Mouse (Mus musculus): ENCODE measurements around the gene Enpp1. TPM values are rescaled to one million over a fixed set of nuclear protein-coding genes. Genes with fewer than 3 reads are reported as not detected.
A peak's percentile ranks its signal among the peaks of the same experiment; 100 is the strongest.

Enpp1 gene
- polyA plus RNA-seq, 1 experiment from 2014 or later = 1.9 TPM

GRCm38 (mm10) chr10:24609766-24610165 lies 102.2 kb downstream of the Enpp1 start:
- WGBS = 87% methylated on average over 9 of the region's 9 CpGs

DNA sequence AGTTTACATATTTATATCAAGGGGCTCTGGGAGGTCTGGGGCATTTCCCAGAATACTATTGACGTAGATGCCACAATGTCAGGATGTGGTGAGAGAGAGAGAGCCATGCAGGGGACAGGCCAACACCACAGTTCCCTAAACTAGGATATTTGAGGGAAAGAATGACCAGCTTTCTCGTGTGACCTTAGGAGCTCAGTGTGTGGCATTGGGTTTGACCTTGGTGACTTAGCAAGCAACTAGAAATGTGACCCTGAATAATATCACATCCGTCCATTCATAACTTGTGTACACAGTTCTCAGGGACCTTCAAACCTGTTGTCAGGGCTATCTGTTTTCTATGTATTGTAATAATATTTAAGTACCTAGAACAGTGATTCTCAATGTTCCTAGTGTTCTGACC lies 102.8 kb downstream of the Enpp1 start:
- no peak for ATAC-seq (ENCODE audit: insufficient number of reproducible peaks, insufficient read depth, low FRiP score, low TSS enrichment)
- no peaks in the 10 kb centered on the region for H3K36me3 ChIP-seq
- no peaks in the 10 kb centered on the region for H3K4me1 ChIP-seq
- H3K9ac ChIP-seq = no peak overlapping the region
- H3K9me3 ChIP-seq = no peaks in the 10 kb centered on the region
- H3K27ac ChIP-seq = no peak overlapping the region
- H3K27me3 ChIP-seq = no peaks in the 10 kb centered on the region
- WGBS = 87% methylated on average over 3 of the region's 3 CpGs
- H3K4me2 ChIP-seq (replicated peaks) = no peak overlapping the region
- H3K4me3 ChIP-seq = no peak overlapping the region

More at GRCm38 (mm10) chr10:24609766-24610165, 102.2 kb downstream of the Enpp1 start:
- ATAC-seq (ENCODE audit: insufficient number of reproducible peaks, insufficient read depth, low FRiP score, low TSS enrichment) = no peak
- no peak overlapping the region for H3K4me2 ChIP-seq (replicated peaks)
- H3K27me3 ChIP-seq = no peaks in the 10 kb centered on the region
- H3K4me1 ChIP-seq = no peaks in the 10 kb centered on the region
- no peaks in the 10 kb centered on the region for H3K36me3 ChIP-seq
- H3K27ac ChIP-seq = no peak overlapping the region
- H3K9me3 ChIP-seq = no peaks in the 10 kb centered on the region
- H3K4me3 ChIP-seq = no peak overlapping the region
- H3K9ac ChIP-seq = no peak overlapping the region

DNA sequence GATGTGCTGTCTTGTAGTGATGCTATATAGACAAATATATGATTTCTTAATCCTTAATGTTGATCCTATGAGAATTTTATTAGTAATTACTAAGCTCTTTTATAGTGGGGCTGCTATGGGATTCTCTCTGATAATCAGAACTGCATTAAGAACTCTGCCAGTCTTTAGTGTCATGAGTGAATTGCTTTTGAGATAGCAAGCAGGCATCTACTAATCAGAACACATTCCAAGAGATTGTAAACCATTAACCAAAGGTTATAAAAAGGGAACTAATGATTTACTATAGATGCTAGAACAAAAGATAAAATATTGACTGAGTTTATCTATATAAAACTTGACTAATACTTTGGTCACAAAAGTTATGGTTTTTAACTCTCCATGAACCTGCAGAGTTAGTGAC lies 108.2 kb downstream of the Enpp1 start:
- no peaks in the 10 kb centered on the region for H3K9me3 ChIP-seq
- H3K4me2 ChIP-seq (replicated peaks) = no peak overlapping the region
- H3K27me3 ChIP-seq = no peaks in the 10 kb centered on the region
- H3K4me1 ChIP-seq = no peaks in the 10 kb centered on the region
- no peak overlapping the region for H3K4me3 ChIP-seq
- H3K27ac ChIP-seq = no peak overlapping the region
- no peak overlapping the region for H3K9ac ChIP-seq
- ATAC-seq (ENCODE audit: insufficient number of reproducible peaks, insufficient read depth, low FRiP score, low TSS enrichment) = no peak
- H3K36me3 ChIP-seq = no peaks in the 10 kb centered on the region

DNA sequence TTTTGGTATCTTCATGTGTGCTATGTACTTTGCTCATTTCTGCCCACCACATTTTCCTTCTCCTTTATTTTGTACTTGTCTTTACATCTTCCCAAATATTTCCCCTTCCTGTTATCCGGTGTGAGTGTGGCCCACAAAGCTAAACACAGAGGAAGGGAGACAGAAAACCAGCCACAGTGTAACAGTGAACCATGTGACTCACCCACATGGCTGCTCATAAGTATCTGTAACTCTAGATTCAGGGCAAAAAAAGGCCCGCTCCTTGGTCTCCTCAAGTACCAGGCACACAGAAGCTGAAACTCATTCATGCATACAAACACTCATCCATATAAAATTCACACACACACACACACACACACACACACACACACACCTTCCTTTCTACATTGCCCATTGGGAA lies 108.9 kb downstream of the Enpp1 start:
- no peaks in the 10 kb centered on the region for H3K4me1 ChIP-seq
- no peaks in the 10 kb centered on the region for H3K36me3 ChIP-seq
- no peak overlapping the region for H3K9ac ChIP-seq
- 67% methylated on average over 2 of the region's 2 CpGs for WGBS
- no peak overlapping the region for H3K4me3 ChIP-seq
- no peak overlapping the region for H3K27ac ChIP-seq
- H3K4me2 ChIP-seq (replicated peaks) = no peak overlapping the region
- H3K9me3 ChIP-seq = no peaks in the 10 kb centered on the region
- ATAC-seq (ENCODE audit: insufficient number of reproducible peaks, insufficient read depth, low FRiP score, low TSS enrichment) = no peak
- no peaks in the 10 kb centered on the region for H3K27me3 ChIP-seq

GRCm38 (mm10) chr10:24599802-24600201 lies 112.2 kb downstream of the Enpp1 start:
- Histone ChIP-seq H3K36me3 (no peaks in the 10 kb centered on the region), H3K27me3 (no peaks in the 10 kb centered on the region), H3K4me1 (peaks cover 20% of the 10 kb centered on the region; the same call in 1 of the 2 replicates), H3K4me3 (no peak overlapping the region), H3K27ac (no peak overlapping the region), H3K9me3 (no peaks in the 10 kb centered on the region), H3K9ac (no peak overlapping the region), H3K4me2 (replicated peaks) (no peak overlapping the region)
- 82% methylated on average over 5 of the region's 5 CpGs for WGBS
- no peak for ATAC-seq (ENCODE audit: insufficient number of reproducible peaks, insufficient read depth, low FRiP score, low TSS enrichment)

GRCm38 (mm10) chr10:24598693-24599092 lies 113.3 kb downstream of the Enpp1 start:
- Histone ChIP-seq H3K27ac (no peak overlapping the region), H3K36me3 (no peaks in the 10 kb centered on the region), H3K27me3 (no peaks in the 10 kb centered on the region), H3K4me1 (peaks cover 25% of the 10 kb centered on the region), H3K9ac (no peak overlapping the region), H3K4me3 (no peak overlapping the region), H3K4me2 (replicated peaks) (no peak overlapping the region), H3K9me3 (no peaks in the 10 kb centered on the region)
- 92% methylated on average over 6 of the region's 6 CpGs for WGBS
- no peak for ATAC-seq (ENCODE audit: insufficient number of reproducible peaks, insufficient read depth, low FRiP score, low TSS enrichment)

DNA sequence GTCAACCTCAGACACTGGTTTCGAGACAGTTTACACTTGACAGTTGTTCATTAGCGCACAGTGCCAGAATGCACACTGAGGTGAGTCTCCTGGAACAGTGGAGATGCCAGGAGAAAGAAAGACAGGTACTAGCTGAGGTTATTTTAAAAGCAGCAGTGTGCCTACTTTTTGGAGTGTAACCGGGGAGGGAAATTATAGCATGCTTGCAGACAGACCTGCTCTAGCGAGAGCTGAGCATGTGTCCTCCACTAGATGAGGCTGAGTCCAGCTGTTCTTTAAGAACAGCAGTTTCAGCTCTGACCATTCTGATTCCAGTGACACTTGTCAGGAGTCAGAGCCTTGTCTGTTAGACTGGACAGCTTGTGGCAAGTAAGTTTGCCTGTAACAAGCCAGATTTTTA lies 114.2 kb downstream of the Enpp1 start:
- H3K4me3 ChIP-seq = no peak overlapping the region
- 79% methylated on average over 4 of the region's 4 CpGs for whole genome bisulfite sequencing
- H3K27me3 ChIP-seq = no peaks in the 10 kb centered on the region
- no peaks in the 10 kb centered on the region for H3K36me3 ChIP-seq
- peak overlapping the region; percentile 72; the same call in 1 of the 2 replicates for H3K4me2 ChIP-seq (replicated peaks)
- H3K27ac ChIP-seq = no peak overlapping the region
- H3K9me3 ChIP-seq = no peaks in the 10 kb centered on the region
- H3K9ac ChIP-seq = no peak overlapping the region
- no peak for ATAC-seq (ENCODE audit: insufficient number of reproducible peaks, insufficient read depth, low FRiP score, low TSS enrichment)
- peaks cover 31% of the 10 kb centered on the region for H3K4me1 ChIP-seq

- Histone ChIP-seq H3K36me3 (no peaks in the 10 kb centered on the region), H3K9me3 (no peaks in the 10 kb centered on the region), H3K4me3 (peak overlapping the region; percentile 61), H3K4me1 (peaks cover 31% of the 10 kb centered on the region), H3K27me3 (no peaks in the 10 kb centered on the region), H3K4me2 (replicated peaks) (peak overlapping the region; percentile 72), H3K27ac (0 out of 2 replicates have a peak overlapping the region, but pooled peaks have one; percentile 60), H3K9ac (no peak overlapping the region)
- WGBS = 47% methylated on average over 7 of the region's 7 CpGs
- ATAC-seq (ENCODE audit: insufficient number of reproducible peaks, insufficient read depth, low FRiP score, low TSS enrichment) = no peak
Observed at GRCm38 (mm10) chr10:24596869-24597339, 115.1 kb downstream of the Enpp1 start.

DNA sequence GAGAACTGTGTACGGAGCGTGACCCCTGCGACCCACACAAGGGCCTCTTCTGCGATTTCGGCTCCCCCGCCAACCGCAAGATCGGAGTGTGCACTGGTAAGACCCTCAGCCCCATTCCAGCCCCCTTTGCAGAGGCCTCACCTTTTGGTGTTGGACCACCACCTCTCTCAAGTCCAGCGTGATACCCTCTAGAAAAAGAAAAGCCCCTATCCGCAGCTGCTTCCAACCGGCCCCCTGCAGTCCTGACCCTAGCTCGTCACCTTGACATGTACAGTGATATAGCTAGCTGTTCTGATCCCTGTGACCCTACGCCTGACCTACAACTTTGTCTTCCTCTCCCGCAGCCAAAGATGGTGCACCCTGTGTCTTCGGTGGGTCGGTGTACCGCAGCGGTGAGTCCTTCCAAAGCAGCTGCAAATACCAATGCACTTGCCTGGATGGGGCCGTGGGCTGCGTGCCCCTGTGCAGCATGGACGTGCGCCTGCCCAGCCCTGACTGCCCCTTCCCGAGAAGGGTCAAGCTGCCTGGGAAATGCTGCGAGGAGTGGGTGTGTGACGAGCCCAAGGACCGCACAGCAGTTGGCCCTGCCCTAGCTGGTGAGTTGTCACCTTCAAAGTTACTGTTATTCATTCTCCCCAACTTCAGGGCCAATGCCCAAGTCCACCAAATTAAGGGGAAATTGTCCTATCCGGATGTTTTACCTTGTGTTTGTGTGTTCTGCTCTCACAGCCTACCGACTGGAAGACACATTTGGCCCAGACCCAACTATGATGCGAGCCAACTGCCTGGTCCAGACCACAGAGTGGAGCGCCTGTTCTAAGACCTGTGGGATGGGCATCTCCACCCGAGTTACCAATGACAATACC lies 115.7 kb downstream of the Enpp1 start:
- WGBS = 15% methylated on average over 31 of the region's 31 CpGs
- Histone ChIP-seq H3K36me3 (no peaks in the 10 kb centered on the region), H3K27ac (peak overlapping the region; percentile 82; the same call in 1 of the 2 replicates), H3K27me3 (no peaks in the 10 kb centered on the region), H3K9me3 (no peaks in the 10 kb centered on the region), H3K4me2 (replicated peaks) (peak overlapping the region; percentile 72), H3K4me3 (peak overlapping the region; percentile 61), H3K9ac (peak overlapping the region; percentile 82), H3K4me1 (peaks cover 35% of the 10 kb centered on the region)
- peak; percentile 23; the same call in 1 of the 2 replicates for ATAC-seq (ENCODE audit: insufficient number of reproducible peaks, insufficient read depth, low FRiP score, low TSS enrichment)

GRCm38 (mm10) chr10:24595250-24596002 lies 116.5 kb downstream of the Enpp1 start, which contains the start of gene Ccn2:
Ccn2 (plus strand) TSS chr10:24595442.
- H3K9ac ChIP-seq = peak within 1 kb of the TSS; percentile 82
- ATAC-seq (ENCODE audit: insufficient number of reproducible peaks, insufficient read depth, low FRiP score, low TSS enrichment) = peak; percentile 87
- peak within 1 kb of the TSS; percentile 61 for H3K4me3 ChIP-seq
- H3K9me3 ChIP-seq = no peaks in the 10 kb centered on the region
- no peaks in the 10 kb centered on the region for H3K27me3 ChIP-seq
- under 1% methylated on average over 52 of the region's 53 CpGs for WGBS
- H3K36me3 ChIP-seq = no peaks in the 10 kb centered on the region
- H3K27ac ChIP-seq = peak within 1 kb of the TSS; percentile 82
- H3K4me2 ChIP-seq (replicated peaks) = peak within 1 kb of the TSS; percentile 72
- H3K4me1 ChIP-seq = peaks cover 35% of the 10 kb centered on the region

DNA sequence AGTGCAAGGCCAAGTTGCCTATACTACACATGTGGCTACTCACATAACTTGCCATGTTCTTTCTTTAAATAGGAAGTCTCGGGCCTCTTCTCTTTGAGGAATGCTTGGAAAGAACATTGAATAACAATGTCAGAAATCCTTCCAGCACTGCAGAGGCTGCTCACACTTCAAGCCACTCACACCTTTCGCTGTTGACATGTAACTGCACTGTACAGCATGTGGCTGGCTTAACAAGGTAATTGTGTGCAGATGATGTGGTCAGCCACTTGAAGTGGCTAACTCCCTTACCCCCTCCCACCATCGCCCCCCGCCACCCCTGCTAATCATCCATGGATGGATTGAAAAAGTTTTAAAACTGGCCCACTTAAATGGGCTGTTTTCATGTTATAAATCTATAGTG lies 118.4 kb downstream of the Enpp1 start:
- Histone ChIP-seq H3K4me3 (no peak overlapping the region), H3K9me3 (no peaks in the 10 kb centered on the region), H3K27ac (no peak overlapping the region), H3K9ac (no peak overlapping the region), H3K4me2 (replicated peaks) (no peak overlapping the region), H3K36me3 (no peaks in the 10 kb centered on the region), H3K4me1 (peaks cover 35% of the 10 kb centered on the region), H3K27me3 (no peaks in the 10 kb centered on the region)
- WGBS = 36% methylated on average over 4 of the region's 4 CpGs
- ATAC-seq (ENCODE audit: insufficient number of reproducible peaks, insufficient read depth, low FRiP score, low TSS enrichment) = no peak

Measured in embryonic facial prominence, embryonic 12.5 days (tissue).